Mouse (Mus musculus): ENCODE data around the gene Arid4b.
"Not testable (repeated sequence)": the region's sequence is repeated elsewhere in the genome, so short reads cannot be mapped to it uniquely, and the experiment has no call there.

Gene Arid4b

GRCm38 (mm10) chr13:14063013-14063941 lies at the start of gene Arid4b, which contains the start of gene Ggps1:
Arid4b (plus strand) TSS chr13:14063232.
Ggps1 (minus strand) TSS chr13:14063488.
- peak; percentile 94 to 95 for DNase-seq

- DNase-seq, result peak; percentile 43 to 50
These were observed 49.0 kb upstream of the Arid4b start for GRCm38 (mm10) chr13:14014001-14014400.

- DNase-seq, result peak; percentile 47 to 71
These were observed 48.5 kb upstream of the Arid4b start for GRCm38 (mm10) chr13:14014540-14014939.

GRCm38 (mm10) chr13:14015609-14016008 lies 47.4 kb upstream of the Arid4b start:
- no peak for DNase-seq

- DNase-seq, result no peak
These were observed 44.7 kb upstream of the Arid4b start for GRCm38 (mm10) chr13:14018283-14018682.

DNA sequence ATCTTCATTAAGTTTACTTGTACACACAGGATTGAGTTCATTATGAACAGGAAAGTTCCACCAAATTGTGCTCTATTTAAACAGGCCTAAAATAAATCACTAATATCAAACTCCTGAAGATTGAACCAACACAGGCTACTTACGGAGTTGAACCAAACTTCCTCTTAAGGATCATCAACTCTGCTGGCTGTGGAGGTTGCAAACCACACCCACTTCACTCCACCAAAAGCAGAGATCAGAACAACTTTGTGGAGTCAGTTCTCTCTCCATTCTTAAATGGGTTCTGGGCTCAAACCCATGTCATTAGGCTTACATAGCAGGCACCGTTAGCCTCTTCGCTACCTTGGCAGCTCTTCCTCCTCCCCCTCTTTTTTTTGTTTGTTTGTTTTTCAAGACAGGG lies 44.2 kb upstream of the Arid4b start:
- no peak for DNase-seq

DNA sequence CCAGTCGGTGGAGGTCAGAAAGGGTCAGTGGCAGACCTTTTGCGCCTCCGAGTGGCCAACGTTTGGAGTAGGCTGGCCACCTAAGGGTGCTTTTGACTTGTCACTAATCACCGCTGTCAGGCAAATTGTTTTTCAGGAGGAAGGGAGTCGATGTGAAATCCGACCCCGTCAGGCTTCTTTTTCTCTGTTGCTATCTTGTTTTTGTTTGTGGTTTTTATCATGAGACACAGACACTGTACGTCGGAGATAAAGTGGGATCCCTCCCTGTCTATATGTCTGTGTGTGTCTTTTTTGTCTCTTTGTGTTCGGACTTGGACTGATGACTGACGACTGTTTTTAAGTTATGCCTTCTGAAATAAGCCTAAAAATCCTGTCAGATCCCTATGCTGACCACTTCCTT lies 41.6 kb upstream of the Arid4b start:
- not testable (repeated sequence) for DNase-seq

- DNase-seq, result no peak
These were observed 37.5 kb upstream of the Arid4b start for GRCm38 (mm10) chr13:14025554-14025953.

- no peak for DNase-seq
These were observed 36.7 kb upstream of the Arid4b start for GRCm38 (mm10) chr13:14026154-14026820.

DNA sequence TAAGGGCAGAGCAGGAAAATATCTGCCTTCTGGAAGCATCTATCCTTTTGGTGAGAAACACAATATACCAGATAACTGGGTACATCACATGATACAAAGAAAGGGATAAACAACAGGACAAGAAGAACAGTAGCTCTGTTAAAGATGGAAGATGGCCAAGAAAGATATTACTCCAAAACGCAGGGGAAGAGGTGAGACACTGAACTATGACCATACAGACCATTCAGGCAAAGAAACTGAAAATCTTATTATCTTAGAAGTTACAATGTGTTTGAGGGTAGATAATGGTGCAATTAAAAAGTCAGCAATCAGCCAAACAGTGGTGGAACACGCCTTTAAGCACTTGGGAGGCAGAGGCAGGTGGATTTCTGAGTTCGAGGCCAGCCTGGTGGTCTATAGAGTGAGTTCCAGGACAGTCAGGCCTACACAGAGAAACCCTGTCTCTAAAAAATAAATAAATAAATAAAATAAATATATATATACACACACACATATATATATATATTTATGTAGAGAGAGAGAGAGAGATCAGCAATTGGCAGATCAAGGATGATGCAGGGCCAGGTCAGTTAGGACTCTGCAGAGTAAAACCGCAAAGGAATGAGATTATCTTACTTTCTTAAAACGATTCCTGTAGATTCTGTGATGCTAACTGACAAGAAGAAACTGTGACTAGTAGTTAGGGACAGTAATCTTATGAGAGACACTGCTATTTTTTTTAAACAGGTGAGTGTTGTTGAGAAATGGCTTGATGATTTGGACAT lies 29.5 kb upstream of the Arid4b start:
- no peak for DNase-seq

DNA sequence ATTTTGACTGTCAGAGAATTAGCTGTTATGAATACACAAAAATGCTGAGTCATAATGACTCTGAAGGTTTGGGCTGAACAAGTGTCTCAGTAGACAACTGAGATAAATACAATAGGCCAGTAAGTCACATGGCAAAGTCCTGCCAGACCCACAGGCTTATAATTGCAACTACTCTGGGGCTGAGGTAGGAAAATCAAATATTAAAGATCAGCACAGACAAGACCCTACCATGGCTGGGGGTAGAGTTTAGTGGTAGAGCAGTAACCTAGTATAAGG lies 29.0 kb upstream of the Arid4b start:
- no peak for DNase-seq

GRCm38 (mm10) chr13:14035352-14035751 lies 27.7 kb upstream of the Arid4b start:
- DNase-seq, result not testable (repeated sequence)

- no peak for DNase-seq
These were observed 27.0 kb upstream of the Arid4b start for GRCm38 (mm10) chr13:14035875-14036630.

GRCm38 (mm10) chr13:14038911-14039291 lies 24.1 kb upstream of the Arid4b start:
- no peak for DNase-seq

GRCm38 (mm10) chr13:14039292-14039965 lies 23.6 kb upstream of the Arid4b start, which contains the start of gene Tbce:
Tbce (minus strand) TSS chr13:14039638.
- peak; percentile 91 to 92 for DNase-seq

DNA sequence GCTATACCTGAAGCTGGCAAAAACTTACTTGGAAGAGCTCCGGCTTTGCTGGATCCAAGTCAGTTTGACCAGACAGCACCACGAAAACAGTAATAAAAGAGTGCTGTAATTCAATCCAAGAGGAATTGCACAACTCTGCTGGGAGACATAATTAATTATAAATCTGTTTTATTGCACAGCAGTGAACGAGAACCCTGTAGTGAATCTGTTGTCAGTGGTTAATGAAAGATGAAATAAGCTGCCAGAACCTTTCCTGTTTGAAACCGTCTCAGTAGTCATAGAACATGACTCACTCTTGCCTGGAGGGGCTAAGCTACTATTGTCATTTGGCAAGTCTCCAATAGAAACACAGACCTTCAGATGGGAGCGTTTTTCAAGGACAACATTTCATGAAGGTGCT lies 22.8 kb upstream of the Arid4b start:
- no peak for DNase-seq

- no peak for DNase-seq
These were observed 19.2 kb upstream of the Arid4b start for GRCm38 (mm10) chr13:14043851-14044250.

GRCm38 (mm10) chr13:14044521-14044920 lies 18.5 kb upstream of the Arid4b start:
- DNase-seq, result no peak

GRCm38 (mm10) chr13:14049878-14050277 lies 13.2 kb upstream of the Arid4b start:
- DNase-seq, result no peak

GRCm38 (mm10) chr13:14056801-14057200 lies 6.2 kb upstream of the Arid4b start:
- DNase-seq, result no peak

- DNase-seq, result no peak
These were observed 3.5 kb upstream of the Arid4b start for GRCm38 (mm10) chr13:14059582-14059981.
